Mouse (Mus musculus) sigmoid colon, adult 10 weeks (tissue): ENCODE data around the gene Gm17490. TPM values are rescaled to one million over a fixed set of nuclear protein-coding genes. Genes with fewer than 3 reads are reported as not detected.

Experiments used
- polyA plus RNA-seq: library from polyadenylated mRNA; stranded (reverse); fragments of 350-450 nt; fragmentation: Illumina TruSeq; extraction: RNeasy Lipid Tissue Mini Kit (QIAGEN cat#74804); gene quantifications from one replicate; pipeline ENCODE4 v1.2.3, GENCODE M21; 2014; ENCODE audit warnings: low read depth, low replicate concordance

Gene Gm17490
- not detected for polyA plus RNA-seq

DNA sequence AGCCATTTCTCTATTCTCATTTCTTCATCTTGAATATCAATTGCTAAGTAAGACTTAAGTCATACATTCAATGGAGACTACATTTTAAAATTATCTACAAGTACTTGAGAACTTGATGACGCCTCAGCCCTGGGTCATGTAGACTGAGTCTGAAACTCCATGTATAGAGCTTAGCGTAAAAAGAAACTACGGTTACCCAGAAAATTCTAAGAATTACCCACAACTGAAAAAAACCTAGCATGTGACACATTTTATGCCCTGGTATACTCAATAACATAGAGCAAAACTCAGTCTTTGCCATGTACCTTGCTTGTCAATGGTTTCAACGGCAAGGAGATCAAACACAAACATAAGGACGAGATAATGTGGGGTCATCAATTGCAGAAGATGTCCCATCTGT, at the start of gene Gm17490:
Gene Gm17490 (minus strand): TSS at position 375 of the 400 bp plus-strand sequence.

DNA sequence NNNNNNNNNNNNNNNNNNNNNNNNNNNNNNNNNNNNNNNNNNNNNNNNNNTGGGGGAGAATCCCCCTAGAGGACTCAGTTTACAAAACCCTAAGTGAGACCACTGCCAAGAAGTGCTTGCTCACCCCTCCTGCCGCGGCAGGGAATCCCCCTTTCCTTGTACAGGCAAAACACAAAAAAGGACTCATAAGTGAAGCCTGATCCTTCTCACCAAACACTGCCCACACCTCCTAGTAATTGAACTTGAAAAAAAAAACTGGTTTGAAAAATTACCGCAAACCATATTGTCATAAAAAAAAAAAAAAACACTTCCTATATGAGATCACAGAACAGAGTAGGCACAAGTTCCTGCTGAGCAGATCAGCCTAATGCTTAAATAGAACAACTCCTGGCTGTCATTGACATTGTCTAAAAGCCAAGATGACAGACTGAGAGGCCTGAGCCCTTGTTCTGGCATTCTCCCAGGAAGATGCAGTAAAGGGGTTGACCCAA, 16.4 kb upstream of the Gm17490 start, which contains the start of gene Il2ra:
Gene Il2ra (plus strand): TSS at position 357 of the 491 bp plus-strand sequence.

DNA sequence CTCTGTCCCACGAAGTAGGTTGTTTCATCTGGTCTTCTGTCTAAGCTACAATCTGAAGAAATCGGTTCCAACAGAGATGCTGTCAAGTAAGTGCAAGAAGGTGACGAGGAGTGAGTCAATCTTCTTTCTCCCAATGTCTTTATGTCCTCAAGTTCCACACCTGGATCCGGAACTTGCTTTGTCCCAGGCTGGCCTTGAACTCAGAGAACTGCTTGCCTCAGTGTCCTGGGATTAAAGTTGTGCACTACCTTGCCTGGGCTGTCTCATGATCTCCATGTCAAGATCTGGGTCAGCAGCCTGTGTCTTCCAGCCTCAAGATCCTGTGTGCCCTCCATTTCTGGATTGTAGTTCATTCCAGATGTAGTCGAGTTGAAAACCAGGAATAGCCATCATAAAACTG, 22.0 kb downstream of the Gm17490 start, which contains the start of gene Rbm17:
Gene Rbm17 (minus strand): TSS at position 101 of the 400 bp plus-strand sequence.

Other genes with a start within 250 kb of the Gm17490 start
- gene Pfkfb3, start 72.2 kb downstream of the Gm17490 start, polyA plus RNA-seq, result 7.6 TPM
- gene Rbm17, start 22.1 kb downstream of the Gm17490 start, polyA plus RNA-seq, result 266 TPM
- gene Il2ra, start 16.5 kb upstream of the Gm17490 start, polyA plus RNA-seq, result 1.4 TPM
- 20.6 TPM for gene Il15ra, start 79.0 kb upstream of the Gm17490 start, polyA plus RNA-seq
- 123 TPM for gene Fbh1, start 151.3 kb upstream of the Gm17490 start, polyA plus RNA-seq
- 43.4 TPM for gene Ankrd16, start 151.6 kb upstream of the Gm17490 start, polyA plus RNA-seq